Mouse (Mus musculus) hindbrain, postnatal 0 days (tissue): Measurements from ENCODE around the gene Polr1a. TPM values are rescaled to one million over a fixed set of nuclear protein-coding genes. Genes with fewer than 3 reads are reported as not detected.

Source experiments
- ATAC-seq: fragments of 200-750 bp; cut with Nextera tagmentation; 2 replicates; pipeline ENCODE4 v1.8.0; 2017; ENCODE audit warnings: mild to moderate bottlenecking, moderate TSS enrichment, moderate library complexity
- DNase-seq: peaks from one replicate; pipeline ENCODE4 v3.0.0-alpha.2; 2015; ENCODE audit warnings: low spot score
- H3K27ac ChIP-seq: fragments of 300-500 bp; sonication (generic); 2 replicates; pipeline ENCODE4 v1.5.1; 2014; ENCODE audit warnings: mild to moderate bottlenecking
- H3K27me3 ChIP-seq: fragments of 300-500 bp; sonication (generic); 2 replicates; pipeline ENCODE4 v1.6.1; 2014; ENCODE audit warnings: low read length, mixed read lengths; ENCODE audit not compliant: insufficient read depth
- H3K36me3 ChIP-seq: fragments of 300-500 bp; sonication (generic); 2 replicates; pipeline ENCODE4 v1.6.1; 2014; ENCODE audit warnings: low read length, mixed read lengths; ENCODE audit not compliant: insufficient read depth
- H3K4me1 ChIP-seq: fragments of 300-500 bp; sonication (generic); 2 replicates; pipeline ENCODE4 v1.6.1; 2014; ENCODE audit warnings: antibody characterized with exemption, low read length, mixed read lengths; ENCODE audit not compliant: insufficient read depth
- H3K4me2 ChIP-seq: fragments of 300-500 bp; sonication (generic); 2 replicates; pipeline ENCODE4 v1.6.1; 2014; ENCODE audit warnings: low read depth, mild to moderate bottlenecking, low read length, moderate library complexity, mixed read lengths
- H3K4me3 ChIP-seq: fragments of 300-500 bp; sonication (generic); 2 replicates; pipeline ENCODE4 v1.5.1; 2014; ENCODE audit warnings: low read length
- H3K9ac ChIP-seq: fragments of 300-500 bp; sonication (generic); replicated peaks from 2 replicates; pipeline ENCODE4 v1.6.1; 2014; ENCODE audit warnings: mild to moderate bottlenecking, low read length, moderate library complexity, mixed read lengths
- H3K9me3 ChIP-seq: fragments of 300-500 bp; sonication (generic); 2 replicates; pipeline ENCODE4 v1.6.1; 2016; ENCODE audit warnings: low read length, mixed read lengths
- CTCF ChIP-seq: IDR thresholded peaks from 2 replicates; pipeline ENCODE4 v1.5.1; 2016; ENCODE audit warnings: antibody characterized with exemption, control low read depth, low read depth
- WGBS: fragments of 180-500 bp; shearing (Covaris S2); extraction: QIAGEN DNeasy Blood & Tissue Kit; methylation state at CpG from one replicate; pipeline ENCODE4 v1.1.7; 2014; 5-methylcytosine and 5-hydroxymethylcytosine counted together
- polyA plus RNA-seq: library from polyadenylated mRNA; unstranded; fragments of >200 nt; fragmentation: Nextera tagmentation; extraction: Ambion mirVana; gene quantifications from 2 replicates; pipeline ENCODE4 v1.2.1, GENCODE M21; 2015
- total RNA-seq: library from RNA; depleted of rRNA; stranded (reverse); fragments of >200 nt; gene quantifications from 2 replicates; pipeline ENCODE4 v1.2.3, GENCODE M21; 2014

Polr1a gene
- total and polyA plus RNA-seq, 2 experiments from 2014 or later, result 15.0 to 22.3 TPM

- 0 out of 2 replicates have a peak, but pooled peaks have one; percentile 13 for TF ChIP-seq CTCF
- Histone ChIP-seq H3K27me3 (no peaks in the 10 kb centered on the region), H3K4me3 (no peak overlapping the region), H3K9me3 (no peaks in the 10 kb centered on the region), H3K4me1 (no peaks in the 10 kb centered on the region), H3K9ac (no peak overlapping the region), H3K4me2 (no peak overlapping the region), H3K36me3 (peaks cover 18% of the 10 kb centered on the region; the same call in 1 of the 2 replicates), H3K27ac (no peak overlapping the region)
- DNase-seq, result no peak
- 95% methylated on average over 8 of the region's 8 CpGs for WGBS
- no peak for ATAC-seq
These were observed 37.3 kb downstream of the Polr1a start for GRCm38 (mm10) chr6:71946121-71946520.

- no peaks in the 10 kb centered on the region for H3K4me1 ChIP-seq
- 83% methylated on average over 3 of the region's 3 CpGs for WGBS
- H3K9me3 ChIP-seq, result no peaks in the 10 kb centered on the region
- H3K27me3 ChIP-seq, result no peaks in the 10 kb centered on the region
- ATAC-seq (no peak), DNase-seq (no peak)
- no peak overlapping the region for H3K4me3 ChIP-seq
- H3K4me2 ChIP-seq, result no peak overlapping the region
- no peak overlapping the region for H3K27ac ChIP-seq
- TF ChIP-seq CTCF, result no peak
- H3K9ac ChIP-seq, result no peak overlapping the region
- peaks cover 20% of the 10 kb centered on the region for H3K36me3 ChIP-seq
These were observed 40.9 kb downstream of the Polr1a start for GRCm38 (mm10) chr6:71949721-71950120.

GRCm38 (mm10) chr6:71950592-71950991 lies 41.7 kb downstream of the Polr1a start:
- Histone ChIP-seq H3K4me2 (no peak overlapping the region), H3K9ac (no peak overlapping the region), H3K4me3 (no peak overlapping the region), H3K36me3 (peaks cover 18% of the 10 kb centered on the region), H3K27ac (no peak overlapping the region), H3K4me1 (no peaks in the 10 kb centered on the region), H3K27me3 (no peaks in the 10 kb centered on the region), H3K9me3 (no peaks in the 10 kb centered on the region)
- 79% methylated on average over 3 of the region's 3 CpGs for WGBS
- DNase-seq, result peak; percentile 58
- ATAC-seq, result no peak
- TF ChIP-seq CTCF, result no peak

- 76% methylated on average over 5 of the region's 5 CpGs for WGBS
- Histone ChIP-seq H3K27me3 (no peaks in the 10 kb centered on the region), H3K36me3 (peaks cover 18% of the 10 kb centered on the region)
These were observed 42.3 kb downstream of the Polr1a start for GRCm38 (mm10) chr6:71951192-71951591.

GRCm38 (mm10) chr6:71962119-71962518 lies 53.3 kb downstream of the Polr1a start:
- no peak overlapping the region for H3K27ac ChIP-seq
- no peaks in the 10 kb centered on the region for H3K4me1 ChIP-seq
- H3K36me3 ChIP-seq, result peaks cover 10% of the 10 kb centered on the region; the same call in 1 of the 2 replicates
- no peak overlapping the region for H3K4me3 ChIP-seq
- H3K4me2 ChIP-seq, result no peak overlapping the region
- WGBS, result 92% methylated on average over 5 of the region's 5 CpGs
- no peaks in the 10 kb centered on the region for H3K9me3 ChIP-seq
- H3K27me3 ChIP-seq, result no peaks in the 10 kb centered on the region
- H3K9ac ChIP-seq, result no peak overlapping the region
- ATAC-seq, result no peak
- TF ChIP-seq CTCF, result no peak
- DNase-seq, result no peak

More at GRCm38 (mm10) chr6:71951192-71951591, 42.3 kb downstream of the Polr1a start:
- H3K9me3 ChIP-seq, result no peaks in the 10 kb centered on the region
- H3K27ac ChIP-seq, result no peak overlapping the region
- H3K4me3 ChIP-seq, result no peak overlapping the region
- no peak for ATAC-seq
- H3K9ac ChIP-seq, result no peak overlapping the region
- no peaks in the 10 kb centered on the region for H3K4me1 ChIP-seq
- no peak for TF ChIP-seq CTCF
- H3K4me2 ChIP-seq, result no peak overlapping the region
- no peak for DNase-seq

- no peaks in the 10 kb centered on the region for H3K9me3 ChIP-seq
- H3K4me3 ChIP-seq, result no peak overlapping the region
- no peaks in the 10 kb centered on the region for H3K4me1 ChIP-seq
- no peaks in the 10 kb centered on the region for H3K27me3 ChIP-seq
- TF ChIP-seq CTCF, result no peak
- no peak for ATAC-seq
- 98% methylated on average over 6 of the region's 6 CpGs for WGBS
- no peak overlapping the region for H3K27ac ChIP-seq
- H3K9ac ChIP-seq, result no peak overlapping the region
- DNase-seq, result no peak
- H3K4me2 ChIP-seq, result no peak overlapping the region
- peaks cover 14% of the 10 kb centered on the region for H3K36me3 ChIP-seq
These were observed 53.9 kb downstream of the Polr1a start for GRCm38 (mm10) chr6:71962706-71963105.

- H3K27ac ChIP-seq, result no peak overlapping the region
- DNase-seq, result no peak
- H3K9ac ChIP-seq, result no peak overlapping the region
- TF ChIP-seq CTCF, result no peak
- H3K9me3 ChIP-seq, result no peaks in the 10 kb centered on the region
- H3K4me2 ChIP-seq, result no peak overlapping the region
- ATAC-seq, result no peak
- peaks cover 19% of the 10 kb centered on the region for H3K36me3 ChIP-seq
- 98% methylated on average over 11 of the region's 11 CpGs for WGBS
- no peaks in the 10 kb centered on the region for H3K4me1 ChIP-seq
- no peaks in the 10 kb centered on the region for H3K27me3 ChIP-seq
- no peak overlapping the region for H3K4me3 ChIP-seq
These were observed 54.7 kb downstream of the Polr1a start for GRCm38 (mm10) chr6:71963561-71963960.
